Mouse (Mus musculus) liver, adult 2 months (tissue): ENCODE results near the gene Plcb4. TPM values are rescaled to one million over a fixed set of nuclear protein-coding genes. Genes with fewer than 3 reads are reported as not detected.
A peak's percentile ranks its signal among the peaks of the same experiment; 100 is the strongest.
"Not testable (repeated sequence)": the region's sequence is repeated elsewhere in the genome, so short reads cannot be mapped to it uniquely, and the experiment has no call there.

Experiments used
- DNase-seq: peaks from one replicate; pipeline ENCODE4 v3.0.0-alpha.2; 2011; ENCODE audit warnings: low read depth, low spot score; ENCODE audit errors: extremely low read depth
- H3K27ac ChIP-seq: fragments of 200-500 bp; replicated peaks from 2 replicates; pipeline ENCODE4 v1.5.1; 2012; ENCODE audit warnings: low read depth, mild to moderate bottlenecking, control low read depth, inconsistent platforms, low read length; ENCODE audit not compliant: insufficient read depth
- H3K27me3 ChIP-seq: fragments of 200-500 bp; 2 replicates; pipeline ENCODE4 v1.6.1; 2012; ENCODE audit warnings: mild to moderate bottlenecking, moderate library complexity, low read length, inconsistent platforms; ENCODE audit not compliant: control insufficient read depth, insufficient read depth
- H3K36me3 ChIP-seq: fragments of 200-500 bp; 2 replicates; pipeline ENCODE4 v1.6.1; 2012; ENCODE audit warnings: low read length, inconsistent platforms; ENCODE audit not compliant: control insufficient read depth, insufficient read depth
- H3K4me1 ChIP-seq: fragments of 200-500 bp; 2 replicates; pipeline ENCODE4 v1.6.1; 2011; ENCODE audit warnings: low read length; ENCODE audit not compliant: control insufficient read depth, insufficient read depth
- H3K4me3 ChIP-seq: fragments of 200-500 bp; 2 replicates; pipeline ENCODE4 v1.5.1; 2011; ENCODE audit warnings: low read depth, mild to moderate bottlenecking, control low read depth, low read length, moderate library complexity; ENCODE audit not compliant: insufficient read depth
- H3K79me2 ChIP-seq: fragments of 200-500 bp; 2 replicates; pipeline ENCODE4 v1.6.1; 2012; ENCODE audit warnings: inconsistent platforms, mild to moderate bottlenecking, low read length, moderate library complexity; ENCODE audit not compliant: control insufficient read depth, insufficient read depth
- H3K9ac ChIP-seq: fragments of 200-500 bp; 2 replicates; pipeline ENCODE4 v1.6.1; 2012; ENCODE audit warnings: low read depth, mild to moderate bottlenecking, control low read depth, inconsistent platforms, low read length
- CTCF ChIP-seq: fragments of 200-500 bp; IDR thresholded peaks from 2 replicates; pipeline ENCODE4 v1.5.1; 2011; ENCODE audit warnings: low read depth, low read length, control low read depth
- POLR2A ChIP-seq: fragments of 200-500 bp; IDR thresholded peaks from 2 replicates; pipeline ENCODE4 v1.6.1; 2011; ENCODE audit warnings: low read length, control low read depth; ENCODE audit not compliant: insufficient read depth; ENCODE audit errors: extremely low read depth
- WGBS: fragments of 180-500 bp; shearing (Covaris S2); methylation state at CpG from one replicate; pipeline ENCODE4 v1.1.7; 2018; 5-methylcytosine and 5-hydroxymethylcytosine counted together
- polyA plus RNA-seq: library from polyadenylated mRNA; depleted of rRNA; stranded (reverse); fragments of >200 nt; gene quantifications from 2 replicates; pipeline ENCODE4 v1.2.3, GENCODE M21; 2012
- total RNA-seq: library from RNA; depleted of rRNA; stranded (reverse); fragments of >200 nt; gene quantifications from 2 replicates; pipeline ENCODE4 v1.2.3, GENCODE M21; 2014

The Plcb4 gene
- total and polyA plus RNA-seq, 2 experiments = 0.88 to 4.3 TPM

DNA sequence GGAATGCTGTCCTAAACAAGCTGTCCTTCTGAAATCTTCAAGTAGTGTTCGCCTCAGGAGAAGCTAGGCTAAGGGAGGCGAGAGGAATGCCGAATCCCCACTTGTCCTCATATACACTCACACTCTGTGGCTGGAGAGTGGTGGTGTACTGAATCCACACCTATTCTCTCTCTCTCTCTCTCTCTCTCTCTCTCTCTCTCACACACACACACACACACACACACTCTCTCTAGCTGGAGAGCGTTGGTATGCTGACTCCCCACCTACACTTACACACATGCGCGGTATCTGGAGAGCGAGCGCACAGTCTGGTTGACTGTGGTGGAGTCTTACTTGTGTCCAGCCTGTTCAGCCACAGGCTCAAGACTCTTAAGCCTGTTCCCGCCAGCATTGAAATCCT is 68.3 kb downstream of the Plcb4 start:
- 90% methylated on average over 9 of the region's 9 CpGs for WGBS
- H3K27ac ChIP-seq = no peak overlapping the region

DNA sequence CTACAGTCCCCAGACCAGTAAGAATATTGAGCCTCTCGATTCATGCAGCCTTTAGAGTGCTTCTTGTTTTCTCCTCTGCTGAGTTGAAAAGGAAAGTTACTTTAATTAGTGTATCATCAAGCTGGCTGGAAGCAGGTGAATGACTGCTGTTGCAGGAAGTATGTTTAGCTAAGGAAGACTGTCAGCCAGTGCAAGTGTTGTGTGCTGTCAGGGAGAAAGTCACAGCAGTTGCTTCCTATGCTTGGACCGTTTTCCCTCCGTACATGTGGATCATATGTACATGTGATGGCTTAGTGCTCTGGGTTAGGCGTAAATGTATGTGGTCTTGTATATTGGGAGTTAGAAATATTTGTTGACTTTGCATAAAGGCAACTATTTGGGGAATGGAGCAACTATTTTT is 69.1 kb downstream of the Plcb4 start:
- TF ChIP-seq CTCF = no peak
- no peak for TF ChIP-seq POLR2A
- DNase-seq = no peak
- no peaks in the 10 kb centered on the region for H3K79me2 ChIP-seq
- WGBS = 87% methylated on average over 4 of the region's 4 CpGs
- H3K4me3 ChIP-seq = no peak overlapping the region
- no peaks in the 10 kb centered on the region for H3K27me3 ChIP-seq
- no peaks in the 10 kb centered on the region; the same call in 1 of the 2 replicates for H3K4me1 ChIP-seq
- no peak overlapping the region for H3K27ac ChIP-seq
- no peak overlapping the region for H3K9ac ChIP-seq
- no peaks in the 10 kb centered on the region for H3K36me3 ChIP-seq

More for the DNA sequence above, 68.3 kb downstream of the Plcb4 start:
- TF ChIP-seq CTCF (no peak), POLR2A (no peak)
- Histone ChIP-seq H3K79me2 (no peaks in the 10 kb centered on the region), H3K4me1 (no peaks in the 10 kb centered on the region; the same call in 1 of the 2 replicates), H3K36me3 (no peaks in the 10 kb centered on the region), H3K9ac (no peak overlapping the region), H3K27me3 (no peaks in the 10 kb centered on the region), H3K4me3 (no peak overlapping the region)
- DNase-seq = no peak

DNA sequence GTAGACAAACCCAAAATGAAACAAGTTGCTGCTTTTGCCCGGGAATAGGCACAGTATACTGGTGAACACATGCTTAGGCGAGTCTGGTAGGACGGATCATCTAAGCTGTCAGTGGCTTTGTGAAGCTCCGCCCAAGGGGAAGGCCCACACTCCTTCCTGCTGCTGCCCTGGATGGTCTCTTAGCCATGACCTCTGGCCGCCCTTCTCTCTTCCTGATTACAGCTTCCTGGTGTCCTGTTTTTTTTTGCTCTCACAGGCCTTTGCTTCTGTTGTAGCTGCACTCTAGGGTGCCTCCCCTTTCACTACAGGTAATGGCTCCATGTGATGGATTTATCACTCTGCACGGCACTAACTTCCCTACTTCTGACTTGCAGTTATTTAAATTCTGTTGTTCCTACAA is 72.8 kb downstream of the Plcb4 start:
- H3K36me3 ChIP-seq = no peaks in the 10 kb centered on the region
- TF ChIP-seq CTCF (no peak), POLR2A (no peak)
- H3K4me3 ChIP-seq = no peak overlapping the region
- H3K9ac ChIP-seq = no peak overlapping the region
- peak overlapping the region; percentile 52; the same call in 1 of the 2 replicates for H3K27ac ChIP-seq
- H3K4me1 ChIP-seq = no peaks in the 10 kb centered on the region
- no peaks in the 10 kb centered on the region for H3K27me3 ChIP-seq
- peak; percentile 16 for DNase-seq
- no peaks in the 10 kb centered on the region for H3K79me2 ChIP-seq
- 77% methylated on average over 6 of the region's 6 CpGs for WGBS

DNA sequence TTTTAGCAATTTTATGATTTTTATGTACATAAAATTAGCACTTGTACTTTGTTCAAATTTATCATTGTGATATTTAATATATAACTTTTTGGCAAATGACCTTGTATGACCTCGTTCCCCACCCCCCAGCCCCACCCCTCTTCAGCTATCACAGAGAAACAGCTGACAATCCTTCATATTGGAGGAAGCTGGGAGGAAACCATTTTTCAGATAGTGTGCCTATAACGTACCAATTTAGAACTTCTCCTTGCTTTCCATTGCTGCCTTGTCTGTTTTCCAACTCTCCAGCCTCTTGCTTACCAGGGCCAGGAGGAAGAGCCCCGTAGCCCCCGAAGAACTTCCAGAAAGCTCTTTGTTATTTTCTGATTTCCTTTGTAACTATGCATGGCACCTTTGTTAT is 73.8 kb downstream of the Plcb4 start:
- H3K79me2 ChIP-seq = peaks cover 4% of the 10 kb centered on the region; the same call in 1 of the 2 replicates
- H3K27ac ChIP-seq = peak overlapping the region; percentile 3
- WGBS = 63% methylated on average over 4 of the region's 4 CpGs
- no peak for DNase-seq
- no peak overlapping the region for H3K9ac ChIP-seq
- no peaks in the 10 kb centered on the region for H3K4me1 ChIP-seq
- TF ChIP-seq CTCF = no peak
- H3K27me3 ChIP-seq = no peaks in the 10 kb centered on the region
- H3K4me3 ChIP-seq = no peak overlapping the region
- no peaks in the 10 kb centered on the region for H3K36me3 ChIP-seq

DNA sequence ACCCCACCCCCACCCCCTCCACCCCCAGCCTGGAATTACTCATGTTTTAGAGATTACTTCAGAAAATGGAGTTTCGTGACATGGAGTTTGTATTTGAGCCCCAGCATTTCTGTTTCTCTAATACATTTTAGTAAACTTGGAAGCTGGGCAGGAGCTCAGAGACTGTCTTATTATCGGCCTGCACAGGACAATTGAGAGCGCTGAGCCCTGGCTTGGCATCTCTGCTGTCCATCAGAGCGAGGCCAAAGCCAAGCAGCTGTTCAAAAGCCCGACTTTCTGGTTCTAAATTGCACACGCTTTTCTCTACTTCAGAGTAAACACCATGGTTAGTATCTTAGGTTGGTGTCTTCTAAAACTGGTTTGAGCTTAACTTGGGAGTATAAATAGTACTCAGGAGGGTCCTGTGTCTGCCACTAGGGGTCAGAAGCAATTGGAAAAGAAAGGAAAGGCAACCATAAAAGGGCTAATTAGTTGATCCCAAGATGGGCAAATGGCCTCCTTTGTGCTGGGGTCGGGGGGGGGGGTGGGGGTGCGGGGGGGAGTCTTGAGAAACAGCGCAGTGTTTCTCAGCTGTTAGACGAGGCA is 75.2 kb downstream of the Plcb4 start:
- H3K4me1 ChIP-seq = no peaks in the 10 kb centered on the region

DNA sequence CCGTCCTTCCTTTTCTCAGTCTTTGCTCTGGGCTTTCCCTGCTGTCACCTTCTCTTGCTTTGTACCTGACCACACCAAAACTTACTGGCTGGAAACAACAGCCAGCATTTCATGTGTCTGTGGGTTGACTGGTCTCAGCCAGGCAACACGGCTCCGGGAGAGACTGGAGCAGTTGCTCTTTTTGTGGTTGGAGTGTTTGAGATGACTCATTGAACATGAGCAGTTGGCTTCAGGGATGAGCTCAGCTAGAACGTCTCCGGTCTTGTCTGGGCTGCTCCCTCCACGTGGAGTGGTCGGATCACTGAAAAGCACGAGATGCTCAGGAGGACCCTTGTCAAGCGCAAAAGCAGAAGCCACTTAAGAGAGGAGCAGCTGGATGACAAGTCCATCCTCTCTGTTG is 78.7 kb downstream of the Plcb4 start:
- H3K27ac ChIP-seq = no peak overlapping the region
- no peak for DNase-seq
- peaks cover 4% of the 10 kb centered on the region; the same call in 1 of the 2 replicates for H3K79me2 ChIP-seq
- H3K36me3 ChIP-seq = no peaks in the 10 kb centered on the region
- H3K4me1 ChIP-seq = no peaks in the 10 kb centered on the region
- H3K4me3 ChIP-seq = no peak overlapping the region
- no peaks in the 10 kb centered on the region for H3K27me3 ChIP-seq
- no peak overlapping the region for H3K9ac ChIP-seq
- no peak for TF ChIP-seq CTCF
- no peak for TF ChIP-seq POLR2A
- 85% methylated on average over 9 of the region's 9 CpGs for WGBS

More for the DNA sequence above, 75.2 kb downstream of the Plcb4 start:
- Histone ChIP-seq H3K36me3 (no peaks in the 10 kb centered on the region), H3K4me3 (no peak overlapping the region), H3K27me3 (no peaks in the 10 kb centered on the region), H3K9ac (no peak overlapping the region), H3K79me2 (peaks cover 4% of the 10 kb centered on the region; the same call in 1 of the 2 replicates), H3K27ac (no peak overlapping the region)
- DNase-seq = no peak
- TF ChIP-seq CTCF (no peak), POLR2A (no peak)
- WGBS = 66% methylated on average over 10 of the region's 10 CpGs

DNA sequence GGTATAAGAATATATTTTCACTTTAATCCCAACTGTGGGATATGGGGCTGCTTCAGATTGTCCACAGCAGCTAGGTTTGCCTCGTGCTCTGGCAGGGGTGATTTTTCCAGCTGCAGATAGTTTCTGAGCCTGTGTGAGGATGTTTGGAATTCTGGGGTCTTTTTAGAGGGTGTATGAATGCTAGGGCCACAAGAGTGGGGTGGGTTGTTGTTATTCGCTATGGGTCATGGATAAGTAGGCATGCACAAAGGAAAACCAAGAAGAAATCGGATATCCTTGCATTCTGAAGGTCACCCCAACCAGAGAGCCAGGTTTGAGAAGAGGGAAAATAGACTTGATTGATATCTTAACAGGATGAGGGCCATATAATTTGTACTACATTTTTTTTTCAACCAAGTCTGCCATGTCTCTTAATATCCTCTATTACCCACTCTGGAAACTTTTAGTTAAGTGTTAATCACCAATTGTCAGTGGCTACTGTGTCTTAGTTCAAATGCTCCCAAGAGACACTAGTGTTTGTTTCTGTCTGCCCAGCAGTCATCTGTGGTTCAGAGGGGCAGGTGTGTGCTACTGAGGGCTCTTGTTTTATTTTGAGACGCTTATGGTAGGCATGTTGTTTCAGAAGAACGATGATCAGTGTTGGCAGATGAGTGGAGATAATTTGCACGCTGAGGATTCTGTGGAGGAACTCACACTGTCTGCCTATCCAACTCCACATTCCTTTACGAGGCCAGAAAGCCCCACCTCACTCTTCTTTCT is 79.4 kb downstream of the Plcb4 start:
- H3K36me3 ChIP-seq, H3K27ac ChIP-seq, H3K79me2 ChIP-seq, DNase-seq, H3K9ac ChIP-seq, H3K27me3 ChIP-seq, H3K4me3 ChIP-seq, H3K4me1 ChIP-seq: not testable (repeated sequence)
- 89% methylated on average over 7 of the region's 7 CpGs for WGBS
